32 mouse cellular contexts compared by ENCODE assay signal in genomic region chr10:13200862-13201261, GRCm38 (mm10). TPM values are rescaled to one million over a fixed set of nuclear protein-coding genes. Genes with fewer than 3 reads are reported as not detected.
"Had no signal": no experiment of that assay in that cellular context is flagged by ENCODE, and none has a peak within 500 bp of the region (broad histone marks: within the 10 kb centered on the region; RNA-seq: fewer than 3 reads in every experiment).

No protein-coding gene starts in this region.

- H3K9ac ChIP-seq: limb, embryonic 13.5 days; liver, embryonic 15.5 days; neural tube, embryonic 13.5 days; stomach, embryonic 15.5 days had no signal

- H3K4me1 ChIP-seq: limb, embryonic 10.5 days; neural tube, embryonic 13.5 days; stomach, embryonic 15.5 days had no signal

- H3K36me3 ChIP-seq: limb, embryonic 10.5 days; limb, embryonic 13.5 days; liver, embryonic 15.5 days; neural tube, embryonic 13.5 days; stomach, embryonic 15.5 days had no signal

- ATAC-seq: intestine, postnatal 0 days had no signal

- H3K4me3 ChIP-seq: layer of hippocampus, adult 2 months; limb, embryonic 10.5 days; limb, embryonic 13.5 days; liver, embryonic 15.5 days; myocyte; neural tube, embryonic 13.5 days; stomach, embryonic 15.5 days had no signal

- H3K27me3 ChIP-seq: limb, embryonic 13.5 days; liver, embryonic 15.5 days; neural tube, embryonic 13.5 days; stomach, embryonic 15.5 days had no signal

- H3K9me3 ChIP-seq: limb, embryonic 10.5 days; limb, embryonic 13.5 days; liver, embryonic 15.5 days; neural tube, embryonic 13.5 days; stomach, embryonic 15.5 days had no signal

- DNase-seq: kidney, adult 2 months; kidney, postnatal 25 days; layer of hippocampus, adult 9-11 months; lung, adult 2 months; lung, postnatal 14 days; midbrain, embryonic 14.5 days; retina, postnatal 1 day; right cerebral cortex, postnatal 25 days; spleen, adult 18-20 months; thymus, postnatal 36 days had no signal

- H3K27ac ChIP-seq: kidney, postnatal 0 days; layer of hippocampus, adult 2 months; limb, embryonic 10.5 days; limb, embryonic 13.5 days; liver, embryonic 15.5 days; macrophage; neural tube, embryonic 13.5 days; stomach, embryonic 15.5 days had no signal

- H3K4me2 ChIP-seq: limb, embryonic 13.5 days; liver, embryonic 15.5 days; midbrain, embryonic 11.5 days; neural tube, embryonic 13.5 days; stomach, embryonic 15.5 days had no signal

RNA-seq across cellular contexts. Expression of gene Zc2hc1b, which starts 23.0 kb away (rescaled TPM):
- total RNA-seq: layer of hippocampus, adult 2 months; layer of hippocampus, postnatal 25 days; left cerebral cortex, adult 18-20 months; left cerebral cortex, postnatal 25 days; megakaryocyte-erythroid progenitor cell, adult 5-6 weeks; neutrophil, adult 5-6 weeks had no signal
- polyA plus RNA-seq: intestine, embryonic 14.5 days; intestine, postnatal 0 days; kidney, adult 2 months; kidney, embryonic 14.5 days; kidney, postnatal 0 days; large intestine, adult 2 months; limb, embryonic 10.5 days; limb, embryonic 13.5 days; liver, embryonic 15.5 days; lung, adult 2 months; lung, embryonic 16.5 days; macrophage; midbrain, embryonic 11.5 days; midbrain, embryonic 14.5 days; myocyte; neural tube, embryonic 13.5 days; stomach, embryonic 15.5 days; thymus, postnatal 0 days; urinary bladder, adult 2 months had no signal
